ENCODE assay signal across 16 mouse cellular contexts in the genomic region with DNA sequence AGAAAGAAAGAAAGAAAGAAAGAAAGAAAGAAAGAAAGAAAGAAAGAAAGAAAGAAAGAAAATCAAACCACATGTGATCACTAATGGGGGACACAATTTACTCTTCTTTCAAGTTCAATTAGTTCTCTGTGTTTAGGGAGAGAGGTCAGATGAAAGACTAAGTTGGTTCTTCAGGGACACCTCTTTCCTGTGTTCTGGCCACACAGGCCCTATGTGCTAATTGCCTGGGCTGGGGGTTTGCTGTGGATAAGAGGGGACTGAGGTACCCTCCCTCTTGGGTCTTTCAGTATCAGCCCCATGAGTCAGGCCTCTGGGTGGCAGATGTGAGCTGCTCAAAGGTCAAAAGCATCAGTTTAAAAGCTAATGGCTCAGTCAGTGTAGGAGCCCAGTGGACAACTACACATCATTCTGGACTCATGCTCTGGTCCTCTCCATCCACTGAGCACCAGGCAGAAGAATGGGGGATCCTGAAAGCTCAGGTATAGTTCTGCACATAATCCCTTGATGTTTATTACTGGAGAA. TPM values are rescaled to one million over a fixed set of nuclear protein-coding genes. Genes with fewer than 3 reads are reported as not detected.
DNase-seq lines count a peak whose midpoint lies in the region; TF ChIP-seq lines count a peak whose summit lies in the region.
"Had no signal": no experiment of that assay in that cellular context is flagged by ENCODE, and none has a peak within 500 bp of the region (broad histone marks: within the 10 kb centered on the region; RNA-seq: fewer than 3 reads in every experiment).

TSS of gene Olfr15 (plus strand) at position 291 of the 522 bp plus-strand sequence.

- TF ChIP-seq POLR2A in CH12.LX (IDR thresholded peaks at IDR 0.05; ENCODE audit: low read depth, low read length) (no peak), MEL (IDR thresholded peaks at IDR 0.05; ENCODE audit: control insufficient read depth in 1 of 2, insufficient read depth in 1 of 2, low read depth in 1 of 2, low read length in 2 of 2, poor library complexity in 1 of 2) (no peak)

- H3K9me3 ChIP-seq in CH12.LX (replicated peaks; ENCODE audit: low read length) = no peaks in the 10 kb centered on the region
- no peaks in the 10 kb centered on the region for H3K9me3 ChIP-seq in MEL (replicated peaks; ENCODE audit: insufficient read depth, low read length)

- dilution Hi-C loops in CH12.LX (cut with MboI; ENCODE audit: extremely low pct_ligation_motif_present, extremely low pct_unique_long_range_greater_than_20kb, low sequenced_read_pairs) = no loop called here

- TF ChIP-seq RAD21 in CH12.LX (IDR thresholded peaks at IDR 0.05; ENCODE audit: low read depth, low read length) (peak; percentile 65), MEL (IDR thresholded peaks at IDR 0.05; ENCODE audit: low read depth, low read length) (peak; percentile 24)

- H3K36me3 ChIP-seq in CH12.LX (replicated peaks in 1 of 2; ENCODE audit: control insufficient read depth in 1 of 2, insufficient read depth in 1 of 2, low read length in 1 of 2) (no peaks in the 10 kb centered on the region), MEL (ENCODE audit: control insufficient read depth in 1 of 2, insufficient read depth in 2 of 2, low read length in 2 of 2) (no peaks in the 10 kb centered on the region)
- H3K36me3 ChIP-seq: limb, embryonic 12.5 days had no signal

- no peak within 1 kb of the TSS for H3K27ac ChIP-seq in layer of hippocampus, adult 2 months
- H3K27ac ChIP-seq in CH12.LX (ENCODE audit: insufficient read depth, low read depth) (no peak within 1 kb of the TSS), MEL (ENCODE audit: control insufficient read depth, low read depth, low read length) (no peak within 1 kb of the TSS)
- H3K27ac ChIP-seq: limb, embryonic 12.5 days had no signal

- no peaks in the 10 kb centered on the region for H3K4me1 ChIP-seq in CH12.LX (ENCODE audit: control insufficient read depth in 1 of 2, insufficient read depth in 2 of 2)
- no peaks in the 10 kb centered on the region for H3K4me1 ChIP-seq in MEL (ENCODE audit: control insufficient read depth in 1 of 2, insufficient read depth in 2 of 2, low read length in 2 of 2)
- H3K4me1 ChIP-seq: limb, embryonic 12.5 days had no signal

- H3K27me3 ChIP-seq in CH12.LX (replicated peaks) (no peaks in the 10 kb centered on the region), MEL (ENCODE audit: control insufficient read depth in 1 of 2, insufficient read depth in 2 of 2, low read length in 2 of 2) (peaks cover 1 to 2% of the 10 kb centered on the region in 2 experiments; a peak in 2 of 4 replicates)
- H3K27me3 ChIP-seq: limb, embryonic 12.5 days had no signal

- no peak for DNase-seq in layer of hippocampus, adult 2 months (ENCODE audit: low spot score in 2 of 2)
- no peak for DNase-seq in layer of hippocampus, adult 18-20 months (ENCODE audit: low spot score in 2 of 2)
- peak; percentile 21 for DNase-seq in CH12.LX (ENCODE audit: extremely low read depth)
- DNase-seq in MEL (ENCODE audit: low read depth, low spot score) = no peak
- DNase-seq in naive thymus-derived CD4-positive, alpha-beta T cell, adult 2 months (ENCODE audit: low read depth) = peak; percentile 42
- no peak for DNase-seq in adipocyte (ENCODE audit: low spot score)
- DNase-seq in cerebellum, adult 18-20 months = no peak
- DNase-seq: cerebellum, adult 9-11 months; heart, postnatal 4 days; kidney, adult 11 months; lung, postnatal 36 days had no signal

- H3K4me3 ChIP-seq in layer of hippocampus, adult 2 months = no peak within 1 kb of the TSS
- no peak within 1 kb of the TSS for H3K4me3 ChIP-seq in CH12.LX (replicated peaks in 1 of 3; ENCODE audit: low read depth in 2 of 3, low read length in 2 of 3, poor library complexity in 1 of 3)
- H3K4me3 ChIP-seq in MEL (ENCODE audit: control insufficient read depth in 1 of 2, insufficient read depth in 1 of 2, low read depth in 2 of 2, low read length in 2 of 2) = no peak within 1 kb of the TSS
- H3K4me3 ChIP-seq: limb, embryonic 12.5 days had no signal

- in situ Hi-C loops in CH12.LX (cut with MboI; ENCODE audit: low pct_ligation_motif_present, low pct_unique_long_range_greater_than_20kb, low sequenced_read_pairs) = loop anchor here (25.0 kb wide), 1 partner anchor 457 kb away; no protein-coding TSS in a partner anchor

- TF ChIP-seq CTCF in layer of hippocampus, adult 2 months (conservative IDR thresholded peaks at IDR 0.05) = peak; percentile 42
- TF ChIP-seq CTCF in CH12.LX (conservative IDR thresholded peaks at IDR 0.05 in 1 of 2, IDR thresholded peaks at IDR 0.05 in 1 of 2; ENCODE audit: low read depth in 2 of 2, low read length in 2 of 2) (peak in 1 of 2 experiments; percentile 64; a peak in 2 of 4 replicates), MEL (IDR thresholded peaks at IDR 0.05 in 2 of 3, conservative IDR thresholded peaks at IDR 0.05 in 1 of 3; ENCODE audit: control insufficient read depth in 1 of 3, insufficient read depth in 1 of 3, low read depth in 2 of 3, low read length in 3 of 3, poor library complexity in 1 of 3, severe bottlenecking in 1 of 3) (peak in 1 of 3 experiments; percentile 14; a peak in 1 of 6 replicates)

- H3K79me2 ChIP-seq in CH12.LX (replicated peaks; ENCODE audit: control insufficient read depth, extremely low read depth, insufficient read depth, poor library complexity, severe bottlenecking) = no peaks in the 10 kb centered on the region
- H3K79me2 ChIP-seq in MEL (ENCODE audit: control insufficient read depth, insufficient read depth, low read length, poor library complexity) = no peaks in the 10 kb centered on the region

- H3K4me2 ChIP-seq in CH12.LX (ENCODE audit: insufficient read depth, low read depth, poor library complexity, severe bottlenecking) = no peak within 1 kb of the TSS
- H3K4me2 ChIP-seq: limb, embryonic 12.5 days had no signal

- H3K9ac ChIP-seq in CH12.LX (ENCODE audit: insufficient read depth, low read depth) (no peak within 1 kb of the TSS), MEL (ENCODE audit: control insufficient read depth, low read depth, low read length, poor library complexity, severe bottlenecking) (no peak within 1 kb of the TSS)
- H3K9ac ChIP-seq: limb, embryonic 12.5 days had no signal

- no peak for TF ChIP-seq EP300 in CH12.LX (IDR thresholded peaks at IDR 0.05; ENCODE audit: low read length)
- no peak for TF ChIP-seq EP300 in MEL (IDR thresholded peaks at IDR 0.05; ENCODE audit: low read depth in 1 of 2, low read length in 2 of 2)

TF ChIP-seq in CH12.LX, 34 proteins besides CTCF, POLR2A, EP300 and RAD21:
- TF ChIP-seq ZNF384 (IDR thresholded peaks at IDR 0.05; ENCODE audit: low read depth, low read length) (no peak), SMC3 (IDR thresholded peaks at IDR 0.05; ENCODE audit: low read depth, low read length) (peak; percentile 60)

TF ChIP-seq in MEL, 35 proteins besides CTCF, POLR2A, EP300 and RAD21:
- TF ChIP-seq SMC3 (IDR thresholded peaks at IDR 0.05; ENCODE audit: low read depth, low read length) = peak; percentile 13; the same call in 1 of the 2 replicates
- no peak for TF ChIP-seq KAT2A (conservative IDR thresholded peaks at IDR 0.05; ENCODE audit: low read depth, low read length)

RNA-seq across cellular contexts. Expression of gene Olfr15, which starts in this region (rescaled TPM):
- not detected for total RNA-seq in layer of hippocampus, adult 2 months (2021)
- not detected for total RNA-seq in layer of hippocampus, adult 18-20 months (2021)
- not detected in 2 replicates for total RNA-seq in CH12.LX (2012; rRNA removed)
- not detected in 2 replicates for total RNA-seq in CH12.LX (2014; rRNA removed)
- polyA plus RNA-seq in CH12.LX (2012; ENCODE audit: insufficient read length, low read depth) = not detected in 2 replicates
- not detected in 2 replicates for total RNA-seq in MEL (2012; rRNA removed)
- not detected for polyA plus RNA-seq in MEL (2012; ENCODE audit: insufficient read depth in 1 of 2, insufficient read length in 2 of 2, low read depth in 1 of 2, low replicate concordance in 2 of 2, missing spikeins in 1 of 2)
- total RNA-seq: heart, adult 8-10 months; heart, postnatal 4 days; layer of hippocampus, postnatal 10 days had no signal
- polyA plus RNA-seq: forebrain, embryonic 16.5 days; limb, embryonic 12.5 days; urinary bladder, adult 2 months had no signal

Comparison
In these comparisons a context has a peak if more than half of its experiments do, and no peak if none do; other contexts are left out.
1. Peak in DNase-seq in CH12.LX; RNA of the gene not detected or under 1 TPM.